Mouse (Mus musculus): ENCODE measurements at regions not wholly inside any gene's neighbourhood (a gene's known extent, or its start where the extent isn't known, plus 50 kb on each side); places are given as distances from the start of the nearest gene placed in this dataset.

- no peak for DNase-seq (ENCODE audit: low spot score)
Measured at GRCm38 (mm10) chr13:71653939-71654467, 309.5 kb downstream of the Irx1 start.

DNA sequence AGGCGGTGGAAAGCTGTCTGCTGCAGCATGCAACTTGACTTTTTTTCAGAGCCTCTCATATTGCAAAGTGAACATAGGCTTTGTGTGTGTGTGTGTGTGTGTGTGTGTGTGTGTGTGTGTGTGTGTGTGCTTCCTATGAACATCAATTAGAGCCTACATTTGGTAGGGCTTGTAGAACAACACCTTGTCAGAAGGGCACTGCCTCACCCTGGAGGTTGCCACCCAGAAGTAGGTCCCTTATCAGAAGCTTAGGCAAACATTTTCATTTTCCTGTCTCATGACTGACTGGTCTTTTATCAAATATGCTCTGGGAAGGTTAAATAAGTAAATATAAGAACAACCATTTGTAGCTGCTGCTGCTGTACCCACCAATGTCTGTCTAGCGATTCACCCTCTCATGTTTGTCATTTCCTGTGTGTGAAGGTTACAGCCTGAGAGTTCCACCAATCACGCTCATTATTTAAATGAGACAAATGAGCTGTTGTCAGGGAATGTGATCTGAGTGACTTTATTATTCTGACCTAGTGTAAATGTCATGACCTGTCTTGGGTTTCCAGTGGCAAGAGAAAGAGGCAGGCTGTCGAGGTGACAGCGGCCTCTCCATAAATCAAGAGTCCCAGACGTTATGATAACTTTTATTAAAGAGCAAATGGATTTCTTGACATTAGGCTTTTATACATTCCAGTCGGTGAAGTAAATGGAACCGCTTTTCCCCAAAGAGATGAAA, 310.1 kb downstream of the Irx1 start:
- DNase-seq (ENCODE audit: low spot score): no peak

- DNase-seq (ENCODE audit: low spot score): no peak
Measured at GRCm38 (mm10) chr13:71649876-71650275, 313.6 kb downstream of the Irx1 start.

DNA sequence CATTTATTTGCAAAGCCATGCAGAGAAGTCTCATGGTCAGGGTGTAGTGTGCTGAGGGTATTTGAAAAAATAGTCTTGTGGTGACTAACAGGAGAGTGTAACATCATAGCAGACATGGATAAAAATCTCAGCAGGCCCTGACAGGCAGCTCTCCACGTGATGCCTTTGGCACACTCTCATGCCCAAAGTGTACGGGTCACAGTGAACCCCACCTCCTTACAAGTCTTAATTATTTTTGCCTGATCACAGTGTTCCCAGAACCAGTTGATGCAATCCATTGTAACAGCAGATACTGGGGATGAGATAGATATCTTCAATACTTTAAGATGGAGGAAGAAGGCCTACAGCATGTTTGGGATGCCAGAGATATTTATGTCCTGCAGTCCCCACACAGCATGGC, 314.5 kb downstream of the Irx1 start:
- no peak for DNase-seq (ENCODE audit: low spot score)

- DNase-seq (ENCODE audit: low spot score): no peak
Measured at GRCm38 (mm10) chr13:71631447-71631846, 332.1 kb downstream of the Irx1 start.

GRCm38 (mm10) chr13:71617198-71617597, 346.3 kb downstream of the Irx1 start:
- no peak for DNase-seq (ENCODE audit: low spot score)

GRCm38 (mm10) chr13:71612393-71613179, 350.9 kb downstream of the Irx1 start:
- DNase-seq (ENCODE audit: low spot score): no peak

GRCm38 (mm10) chr13:71582486-71582885, 381.0 kb downstream of the Irx1 start:
- no peak for DNase-seq (ENCODE audit: low spot score)

DNA sequence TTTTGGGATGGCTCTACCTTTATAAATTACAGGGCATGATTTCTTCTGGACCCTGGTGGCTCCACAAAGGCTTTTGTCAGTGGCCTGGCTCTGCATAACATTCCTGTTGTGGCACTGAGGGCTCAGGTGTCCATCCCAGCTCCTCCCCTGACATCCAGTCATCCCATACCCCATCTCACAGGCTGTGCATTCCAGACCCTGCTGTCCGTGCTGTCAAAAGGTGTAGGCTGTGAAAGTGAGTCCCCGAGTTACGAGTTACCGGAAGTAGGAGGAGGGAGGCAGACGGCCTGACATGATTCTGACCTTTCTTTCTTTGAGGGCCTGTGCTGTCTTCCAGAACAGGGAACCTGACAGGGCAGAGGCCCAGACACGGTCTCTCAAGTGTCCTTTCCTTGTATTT, 397.6 kb downstream of the Irx1 start:
- DNase-seq (ENCODE audit: low spot score): no peak

GRCm38 (mm10) chr13:71565388-71565787, 398.1 kb downstream of the Irx1 start:
- no peak for DNase-seq (ENCODE audit: low spot score)

DNA sequence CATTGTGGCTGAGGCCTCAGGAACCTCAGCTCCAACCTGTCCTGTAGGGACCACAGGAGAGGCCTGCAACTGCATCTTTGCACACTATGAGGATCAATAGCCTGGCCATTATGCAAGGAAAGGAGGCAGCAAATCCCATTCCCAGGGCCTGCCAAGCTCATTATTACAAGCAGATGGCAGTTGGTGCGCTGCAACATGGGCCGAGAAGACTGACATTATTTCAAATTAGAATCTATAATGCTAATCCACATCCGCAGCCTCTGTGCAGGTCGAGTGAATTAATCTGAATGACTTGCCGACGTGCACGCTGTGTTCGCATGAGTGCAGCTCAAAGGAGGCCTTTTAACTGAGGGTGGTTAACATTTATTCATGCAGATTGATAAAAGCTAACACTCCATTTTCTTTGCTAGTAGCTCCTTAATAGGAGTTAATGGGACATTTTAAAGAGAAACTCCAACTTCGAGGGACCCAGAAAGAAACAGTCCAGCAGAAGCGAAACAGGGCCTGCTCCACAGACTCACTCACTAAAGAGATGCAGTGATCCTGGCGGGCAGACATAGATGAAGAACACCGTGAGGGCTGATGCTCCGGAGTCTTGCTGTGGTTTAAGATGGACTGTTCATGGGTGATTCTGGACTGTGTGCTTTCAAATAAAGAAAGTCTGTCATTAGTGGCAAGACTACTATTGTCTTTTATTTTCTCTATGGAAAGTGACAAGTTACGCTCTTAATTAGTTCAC, 404.9 kb downstream of the Irx1 start:
- no peak for DNase-seq (ENCODE audit: low spot score)

DNA sequence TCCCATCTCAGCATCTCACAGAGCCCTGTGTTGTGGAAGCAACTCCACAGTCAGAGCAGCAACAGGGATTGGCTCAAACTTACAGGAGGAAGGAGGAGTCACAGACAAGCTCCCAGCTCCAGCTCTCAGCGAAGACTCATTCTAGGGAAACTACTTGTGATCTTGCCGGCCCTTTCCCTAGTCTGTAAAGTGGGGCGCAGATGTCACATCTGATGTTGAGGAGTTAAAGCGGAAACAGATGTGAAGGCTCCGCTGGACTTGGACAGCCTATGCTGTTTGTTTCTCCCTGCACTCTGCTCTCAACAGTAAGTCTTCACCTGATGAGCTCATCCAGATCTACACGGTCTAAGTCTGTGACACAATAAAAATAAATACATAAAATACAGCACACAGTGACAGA, 408.1 kb downstream of the Irx1 start:
- no peak for DNase-seq (ENCODE audit: low spot score)

DNA sequence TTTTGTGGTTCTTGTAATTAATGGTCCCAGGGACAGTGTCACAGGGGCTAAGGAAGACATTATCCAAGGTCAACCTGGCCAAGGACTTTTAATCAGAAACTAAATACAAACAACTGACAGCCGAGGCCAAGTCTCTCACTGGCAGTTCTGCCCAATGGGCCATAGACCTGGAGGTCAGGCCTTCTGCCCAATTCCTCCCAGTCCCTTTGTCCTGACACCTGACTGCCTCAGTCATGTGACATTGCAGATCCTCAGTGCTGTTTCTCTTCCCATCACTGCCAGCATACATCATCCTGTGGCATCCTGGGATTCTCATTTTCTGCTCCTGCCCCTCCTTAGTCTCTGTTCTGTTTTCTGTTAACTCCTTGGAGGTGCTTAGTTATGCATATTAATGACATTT, 413.4 kb downstream of the Irx1 start:
- DNase-seq (ENCODE audit: low spot score): no peak

DNA sequence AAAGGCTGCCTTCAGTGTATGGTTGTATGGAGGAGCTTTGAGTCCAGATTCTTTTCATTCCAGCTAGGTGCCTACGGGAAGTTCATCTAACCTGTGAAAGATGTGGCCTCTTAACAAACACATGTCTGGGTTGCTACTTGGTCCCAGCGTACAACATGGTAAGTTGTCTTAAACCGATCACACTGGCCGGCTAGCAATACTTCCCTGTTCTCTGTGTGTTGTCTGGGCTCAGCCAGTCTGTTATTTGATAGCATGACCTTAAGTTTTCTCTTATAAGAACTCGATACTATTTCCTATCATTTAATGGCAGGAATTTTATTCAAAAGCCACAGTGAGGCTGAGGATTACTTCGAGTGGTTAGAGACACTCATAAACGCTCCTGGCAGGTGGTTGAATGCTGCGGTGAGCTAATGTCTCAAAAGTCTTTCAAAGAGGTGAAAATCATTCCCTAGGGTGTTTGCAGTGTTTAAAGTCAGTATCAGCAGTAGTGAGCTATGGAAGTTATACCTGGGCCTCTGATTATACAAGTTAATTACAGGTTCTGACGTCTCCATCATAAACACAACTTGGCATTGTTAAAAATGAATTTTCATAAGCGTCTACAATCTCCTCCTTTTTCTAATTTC, 414.2 kb downstream of the Irx1 start:
- DNase-seq (ENCODE audit: low spot score): no peak

GRCm38 (mm10) chr13:71538226-71538625, 425.3 kb downstream of the Irx1 start:
- no peak for DNase-seq (ENCODE audit: low spot score)

- DNase-seq (ENCODE audit: low spot score): no peak
Measured at GRCm38 (mm10) chr13:71532796-71533351, 430.6 kb downstream of the Irx1 start.

- DNase-seq (ENCODE audit: low spot score): no peak
Measured at GRCm38 (mm10) chr13:71529397-71530122, 434.0 kb downstream of the Irx1 start.

DNA sequence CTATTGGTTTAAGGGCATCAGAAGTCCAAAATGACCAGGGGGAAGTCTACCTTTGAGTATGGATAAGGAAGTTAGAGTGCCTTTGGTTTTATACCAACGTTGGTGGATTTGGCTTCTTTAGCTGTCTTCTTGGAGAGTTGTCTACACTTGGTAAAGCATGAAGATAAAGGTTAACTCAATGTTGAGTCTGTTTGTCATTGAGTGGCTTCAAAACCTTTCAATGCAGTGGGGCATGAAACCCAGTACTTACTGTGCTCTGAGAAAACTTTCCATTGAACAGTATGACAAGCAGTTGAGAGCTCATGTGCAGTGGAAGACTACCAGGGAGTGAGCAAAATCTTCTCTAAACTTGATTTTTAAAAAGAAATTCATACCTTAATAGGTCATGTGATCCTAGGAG, 445.7 kb downstream of the Irx1 start:
- no peak for DNase-seq (ENCODE audit: low spot score)

GRCm38 (mm10) chr13:71513204-71513603, 450.3 kb downstream of the Irx1 start:
- DNase-seq (ENCODE audit: low spot score): no peak

- DNase-seq (ENCODE audit: low spot score): no peak
Measured at GRCm38 (mm10) chr13:71507956-71508401, 455.5 kb downstream of the Irx1 start.

Data from heart, adult 8-10 months (tissue).